Mouse (Mus musculus) olfactory bulb, adult 2 months (tissue): ENCODE measurements around the gene Esyt2.

Source experiments
- CTCF ChIP-seq: fragments of 200-500 bp; IDR thresholded peaks from 2 replicates; pipeline ENCODE4 v1.5.1; 2012; ENCODE audit warnings: low read depth, mild to moderate bottlenecking, low read length, moderate library complexity; ENCODE audit not compliant: insufficient read depth
- POLR2A ChIP-seq: fragments of 200-500 bp; IDR thresholded peaks from 2 replicates; pipeline ENCODE4 v1.6.1; 2012; ENCODE audit warnings: mild to moderate bottlenecking, low read depth, low read length, moderate library complexity; ENCODE audit not compliant: insufficient read depth

GRCm38 (mm10) chr12:116280149-116280652, 795 bp upstream of the Esyt2 start:
- no peak for TF ChIP-seq POLR2A
- TF ChIP-seq CTCF = no peak
